Mouse (Mus musculus): ENCODE measurements around the gene Rasgrp2. TPM values are rescaled to one million over a fixed set of nuclear protein-coding genes. Genes with fewer than 3 reads are reported as not detected.
A peak's percentile ranks its signal among the peaks of the same experiment; 100 is the strongest.

Gene Rasgrp2
- polyA plus RNA-seq, 1 experiment from 2014 or later = 13.1 TPM

DNA sequence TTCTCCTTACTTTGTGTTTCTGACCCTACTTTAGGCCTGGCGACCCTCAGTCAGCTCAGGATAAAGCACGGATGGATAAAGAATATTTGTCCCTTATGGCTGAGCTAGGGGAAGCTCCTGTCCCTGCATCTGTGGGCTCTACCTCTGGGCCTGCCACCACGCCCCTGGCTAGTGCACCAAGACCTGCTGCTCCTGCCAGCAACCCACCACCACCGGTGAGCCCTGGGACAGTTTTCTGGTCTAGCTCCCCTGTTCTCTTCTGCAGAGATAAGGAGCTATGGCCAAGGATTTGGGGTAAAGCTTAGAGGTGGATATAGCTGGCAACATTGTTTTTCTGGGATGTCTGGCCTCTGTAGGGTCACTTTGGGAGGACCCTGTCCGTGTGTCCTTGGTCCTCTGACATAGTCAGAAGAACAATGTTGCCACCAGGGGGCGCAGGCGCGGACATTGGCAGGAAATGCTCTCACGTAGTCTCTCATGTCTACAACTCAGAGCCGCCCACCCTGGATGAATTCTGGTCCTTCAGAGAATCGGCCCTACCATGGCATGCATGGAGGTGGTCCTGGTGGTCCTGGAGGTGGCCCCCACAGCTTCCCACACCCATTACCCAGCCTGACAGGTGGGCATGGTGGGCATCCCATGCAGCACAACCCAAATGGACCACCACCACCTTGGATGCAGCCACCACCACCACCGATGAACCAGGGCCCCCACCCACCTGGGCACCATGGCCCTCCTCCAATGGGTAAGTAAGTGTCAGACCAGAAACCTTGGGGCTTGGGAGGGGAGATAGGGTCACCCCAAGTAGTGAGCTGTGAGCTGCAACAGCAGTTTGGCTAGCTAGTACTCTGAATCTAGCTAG is 25.4 kb upstream of the Rasgrp2 start:
- Histone ChIP-seq H3K36me3 (replicated peaks) (peaks cover 98% of the 10 kb centered on the region), H3K27ac (no peak overlapping the region), H3K4me1 (peaks cover 14% of the 10 kb centered on the region; the same call in 1 of the 2 replicates), H3K9me3 (no peaks in the 10 kb centered on the region), H3K9ac (no peak overlapping the region), H3K4me3 (replicated peaks) (no peak overlapping the region), H3K4me2 (no peak overlapping the region), H3K27me3 (no peaks in the 10 kb centered on the region)
- peak; percentile 10; the same call in 1 of the 2 replicates for ATAC-seq (ENCODE audit: low FRiP score)
- WGBS = 71% methylated on average over 12 of the region's 12 CpGs

DNA sequence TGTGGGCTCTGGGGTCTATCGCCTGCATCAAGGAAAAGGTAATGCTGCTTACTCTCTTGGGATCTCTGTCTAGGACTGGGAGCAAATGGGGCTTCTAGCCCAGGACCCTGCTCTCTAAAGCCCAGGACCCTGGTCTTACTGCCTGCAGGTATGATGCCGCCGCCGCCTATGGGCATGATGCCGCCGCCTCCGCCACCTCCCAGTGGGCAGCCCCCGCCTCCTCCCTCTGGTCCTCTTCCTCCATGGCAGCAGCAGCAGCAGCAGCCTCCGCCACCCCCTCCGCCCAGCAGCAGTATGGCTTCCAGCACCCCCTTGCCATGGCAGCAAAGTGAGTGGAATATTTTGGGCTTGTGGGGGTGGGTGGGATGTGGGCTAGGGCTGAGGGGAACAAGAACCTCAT is 24.6 kb upstream of the Rasgrp2 start:
- H3K27ac ChIP-seq = 0 out of 2 replicates have a peak overlapping the region, but pooled peaks have one; percentile 42
- peaks cover 97% of the 10 kb centered on the region for H3K36me3 ChIP-seq (replicated peaks)
- H3K4me2 ChIP-seq = no peak overlapping the region
- no peaks in the 10 kb centered on the region for H3K27me3 ChIP-seq
- no peaks in the 10 kb centered on the region for H3K9me3 ChIP-seq
- peaks cover 14% of the 10 kb centered on the region; the same call in 1 of the 2 replicates for H3K4me1 ChIP-seq
- H3K4me3 ChIP-seq (replicated peaks) = no peak overlapping the region
- no peak overlapping the region for H3K9ac ChIP-seq
- over 99% methylated on average over 10 of the region's 10 CpGs for WGBS
- ATAC-seq (ENCODE audit: low FRiP score) = no peak

DNA sequence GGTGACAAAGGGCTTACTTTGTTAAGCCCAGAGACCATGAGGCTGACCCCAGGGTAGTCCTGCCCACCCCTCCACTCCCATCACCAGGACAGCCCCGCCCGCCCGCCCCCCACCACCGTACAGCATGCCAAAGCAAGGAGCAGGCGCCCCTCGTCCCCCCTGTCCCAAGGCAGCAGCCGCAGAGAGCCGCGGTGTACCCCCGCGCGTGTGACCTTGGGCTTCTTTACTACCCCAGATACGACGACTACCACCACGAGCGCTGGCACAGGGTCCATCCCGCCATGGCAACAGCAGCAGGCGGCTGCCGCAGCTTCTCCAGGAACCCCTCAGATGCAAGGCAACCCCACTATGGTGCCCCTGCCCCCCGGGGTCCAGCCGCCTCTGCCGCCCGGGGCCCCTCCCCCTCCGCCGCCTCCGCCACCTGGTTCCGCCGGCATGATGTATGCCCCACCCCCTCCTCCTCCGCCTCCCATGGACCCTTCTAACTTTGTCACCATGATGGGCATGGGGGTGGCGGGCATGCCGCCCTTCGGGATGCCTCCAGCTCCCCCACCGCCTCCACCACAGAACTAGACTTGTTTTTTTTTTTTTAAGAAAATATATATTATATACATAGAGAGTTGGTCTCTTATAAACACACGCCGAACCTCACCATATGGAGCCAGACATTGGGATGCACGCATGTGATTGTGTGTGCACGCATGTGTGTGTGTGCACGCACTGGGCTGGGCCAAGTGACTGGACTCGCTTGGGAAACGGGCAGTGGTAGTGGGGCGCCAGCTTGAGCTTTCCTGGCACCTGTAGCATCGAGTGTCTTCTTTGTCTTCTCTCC is 23.5 kb upstream of the Rasgrp2 start:
- peaks cover 14% of the 10 kb centered on the region; the same call in 1 of the 2 replicates for H3K4me1 ChIP-seq
- no peak overlapping the region for H3K4me3 ChIP-seq (replicated peaks)
- no peaks in the 10 kb centered on the region for H3K27me3 ChIP-seq
- peaks cover 90% of the 10 kb centered on the region for H3K36me3 ChIP-seq (replicated peaks)
- no peak overlapping the region; the same call in 1 of the 2 replicates for H3K27ac ChIP-seq
- ATAC-seq (ENCODE audit: low FRiP score) = 0 out of 2 replicates have a peak, but pooled peaks have one; percentile 14
- H3K9ac ChIP-seq = no peak overlapping the region
- 93% methylated on average over 39 of the region's 42 CpGs for WGBS
- H3K9me3 ChIP-seq = no peaks in the 10 kb centered on the region
- no peak overlapping the region for H3K4me2 ChIP-seq

DNA sequence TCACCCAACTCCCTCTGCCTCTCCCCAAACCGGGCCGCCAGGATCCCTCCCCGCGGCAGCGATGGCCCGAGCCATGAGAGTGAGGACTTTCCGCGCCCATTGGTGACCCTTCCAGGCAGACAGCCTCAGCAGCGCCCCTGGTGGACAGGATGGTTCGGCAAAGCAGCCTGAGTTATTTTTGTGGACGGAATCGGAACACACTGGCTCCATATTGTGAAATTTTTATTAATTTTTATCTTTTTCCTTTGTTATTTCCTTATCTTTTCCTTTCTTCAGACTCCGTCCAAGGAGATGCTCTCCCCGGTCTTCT is 22.9 kb upstream of the Rasgrp2 start:
- H3K9me3 ChIP-seq = no peaks in the 10 kb centered on the region
- no peaks in the 10 kb centered on the region for H3K27me3 ChIP-seq
- H3K9ac ChIP-seq = no peak overlapping the region
- WGBS = 70% methylated on average over 14 of the region's 14 CpGs
- 0 out of 2 replicates have a peak, but pooled peaks have one; percentile 7 for ATAC-seq (ENCODE audit: low FRiP score)
- H3K4me1 ChIP-seq = peaks cover 14% of the 10 kb centered on the region; the same call in 1 of the 2 replicates
- H3K4me3 ChIP-seq (replicated peaks) = no peak overlapping the region
- H3K27ac ChIP-seq = no peak overlapping the region
- no peak overlapping the region for H3K4me2 ChIP-seq
- H3K36me3 ChIP-seq (replicated peaks) = peaks cover 86% of the 10 kb centered on the region

DNA sequence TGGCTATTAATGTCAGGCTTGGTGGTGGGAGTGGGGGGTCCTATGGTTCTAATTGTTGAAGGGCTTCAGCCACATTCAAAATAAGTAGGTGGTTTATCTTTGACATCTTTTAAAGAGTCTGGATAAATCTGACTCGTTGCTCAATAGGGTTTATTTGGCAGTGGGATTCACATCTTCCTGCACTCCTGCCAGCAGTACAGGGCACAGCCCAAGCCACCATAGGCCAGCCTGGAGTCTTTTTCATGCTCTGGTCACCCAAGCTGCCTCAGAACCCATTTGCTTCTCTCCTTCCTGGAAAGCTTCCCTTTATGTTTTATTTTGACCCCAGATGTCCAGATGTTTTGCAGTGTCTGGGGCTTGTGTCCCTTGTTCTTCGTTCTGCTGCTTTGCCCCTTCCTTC is 22.5 kb upstream of the Rasgrp2 start:
- peaks cover 82% of the 10 kb centered on the region for H3K36me3 ChIP-seq (replicated peaks)
- WGBS = 80% methylated on average over 2 of the region's 2 CpGs
- H3K9me3 ChIP-seq = no peaks in the 10 kb centered on the region
- H3K4me2 ChIP-seq = no peak overlapping the region
- no peak for ATAC-seq (ENCODE audit: low FRiP score)
- H3K4me3 ChIP-seq (replicated peaks) = no peak overlapping the region
- no peak overlapping the region for H3K9ac ChIP-seq
- no peaks in the 10 kb centered on the region for H3K27me3 ChIP-seq
- H3K27ac ChIP-seq = no peak overlapping the region
- H3K4me1 ChIP-seq = peaks cover 14% of the 10 kb centered on the region; the same call in 1 of the 2 replicates

DNA sequence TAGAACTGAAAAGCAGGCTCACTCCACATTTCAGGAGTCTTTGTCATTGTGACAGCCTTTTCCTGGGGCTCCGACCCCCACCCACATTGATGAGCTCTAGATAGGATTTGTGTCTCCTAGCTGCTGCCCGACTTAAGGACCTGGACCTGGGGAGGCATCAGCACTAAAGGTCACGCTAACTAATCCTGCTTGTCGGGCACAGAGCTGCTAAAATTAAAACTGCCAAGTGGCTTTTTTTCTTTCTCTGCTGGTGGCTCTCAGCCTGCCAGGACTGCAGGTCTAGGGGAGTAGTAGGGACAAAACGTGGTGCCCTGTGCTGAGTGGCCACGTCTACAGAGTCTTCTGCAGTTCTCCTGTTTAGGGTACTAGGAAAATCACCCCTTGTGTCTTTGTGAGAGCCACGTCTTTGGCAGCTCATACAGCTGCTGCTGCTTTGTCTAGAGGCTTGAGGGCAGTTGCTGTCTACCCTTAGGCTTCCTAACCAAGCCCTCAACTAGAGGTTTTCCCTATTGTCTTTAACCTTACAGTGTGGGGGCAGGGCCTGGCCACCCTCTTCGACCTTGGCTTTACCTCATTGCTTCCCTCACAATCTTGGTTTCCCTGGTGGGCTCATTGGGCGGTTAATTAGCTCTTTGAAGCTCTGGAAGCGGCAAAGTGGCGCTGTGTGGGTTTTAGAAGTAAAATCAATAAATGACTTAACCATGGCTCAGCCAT is 21.7 kb upstream of the Rasgrp2 start:
- Histone ChIP-seq H3K4me1 (peaks cover 13% of the 10 kb centered on the region; the same call in 1 of the 2 replicates), H3K9ac (no peak overlapping the region), H3K4me3 (replicated peaks) (no peak overlapping the region), H3K27me3 (no peaks in the 10 kb centered on the region), H3K4me2 (no peak overlapping the region), H3K27ac (peak overlapping the region; percentile 56), H3K36me3 (replicated peaks) (peaks cover 74% of the 10 kb centered on the region), H3K9me3 (no peaks in the 10 kb centered on the region)
- no peak for ATAC-seq (ENCODE audit: low FRiP score)
- WGBS = 54% methylated on average over 11 of the region's 11 CpGs

DNA sequence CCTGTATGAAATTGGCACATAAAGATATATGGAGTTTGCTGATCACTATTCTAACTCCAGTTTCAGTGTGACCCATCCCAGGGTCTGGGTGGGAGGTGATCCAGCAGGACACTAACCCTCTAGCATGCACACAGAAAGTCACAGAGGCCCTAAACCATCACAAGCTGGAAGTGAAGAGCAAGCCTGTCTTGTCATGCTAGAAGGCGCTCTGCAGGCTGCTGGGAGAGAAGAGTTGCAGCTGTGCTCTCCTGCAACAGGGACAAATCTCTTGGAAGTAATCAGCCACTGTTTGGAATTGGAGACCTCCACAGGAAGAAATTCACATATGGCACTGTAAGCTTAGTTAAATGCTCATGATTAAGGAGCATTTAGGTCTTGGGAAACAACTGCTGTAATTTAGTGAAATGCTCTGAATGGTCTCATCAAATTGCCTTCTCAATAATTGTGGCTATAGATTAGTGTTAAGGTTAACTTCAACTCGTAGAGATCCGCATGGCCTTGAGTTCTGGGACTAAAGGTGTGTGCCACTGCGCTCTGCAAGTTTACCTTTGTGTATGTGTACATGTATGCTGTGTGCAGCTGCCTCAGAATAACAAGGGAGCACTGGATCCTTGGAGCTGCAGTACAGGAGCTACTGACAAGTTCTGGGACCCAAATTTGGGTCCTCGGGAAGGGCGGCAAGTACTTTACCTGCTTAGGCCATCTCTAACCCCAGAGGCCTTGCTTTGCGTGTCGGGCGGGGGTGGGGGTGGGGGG is 18.6 kb upstream of the Rasgrp2 start:
- H3K36me3 ChIP-seq (replicated peaks) = peaks cover 43% of the 10 kb centered on the region
- no peak overlapping the region for H3K4me2 ChIP-seq
- 91% methylated on average over 9 of the region's 9 CpGs for WGBS
- no peaks in the 10 kb centered on the region for H3K27me3 ChIP-seq
- no peak for ATAC-seq (ENCODE audit: low FRiP score)
- no peak overlapping the region for H3K4me3 ChIP-seq (replicated peaks)
- no peak overlapping the region for H3K9ac ChIP-seq
- peaks cover 27% of the 10 kb centered on the region for H3K4me1 ChIP-seq
- H3K9me3 ChIP-seq = no peaks in the 10 kb centered on the region
- no peak overlapping the region for H3K27ac ChIP-seq

DNA sequence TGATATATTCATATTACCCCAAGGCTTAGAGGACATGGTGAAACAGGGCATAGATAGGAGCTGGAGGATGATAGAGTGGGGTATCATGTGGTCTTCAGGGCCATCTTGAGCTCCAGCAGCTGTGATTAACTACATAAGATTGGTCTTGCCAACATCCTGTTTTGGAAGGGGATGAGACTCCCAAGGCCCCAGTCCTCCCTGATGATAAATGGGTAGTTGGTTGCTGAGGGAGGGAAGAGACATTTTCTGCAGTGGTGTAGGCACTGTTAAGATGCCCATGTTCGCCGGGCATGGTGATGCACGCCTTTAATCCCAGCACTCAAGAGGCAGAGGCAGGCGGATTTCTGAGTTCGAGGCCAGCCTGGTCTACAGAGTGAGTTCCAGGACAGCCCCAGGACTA is 17.9 kb upstream of the Rasgrp2 start:
- Histone ChIP-seq H3K36me3 (replicated peaks) (peaks cover 36% of the 10 kb centered on the region), H3K4me1 (peaks cover 27% of the 10 kb centered on the region), H3K4me3 (replicated peaks) (no peak overlapping the region), H3K9ac (no peak overlapping the region), H3K27me3 (no peaks in the 10 kb centered on the region), H3K27ac (no peak overlapping the region), H3K9me3 (no peaks in the 10 kb centered on the region), H3K4me2 (no peak overlapping the region)
- WGBS = 94% methylated on average over 5 of the region's 5 CpGs
- ATAC-seq (ENCODE audit: low FRiP score) = no peak

DNA sequence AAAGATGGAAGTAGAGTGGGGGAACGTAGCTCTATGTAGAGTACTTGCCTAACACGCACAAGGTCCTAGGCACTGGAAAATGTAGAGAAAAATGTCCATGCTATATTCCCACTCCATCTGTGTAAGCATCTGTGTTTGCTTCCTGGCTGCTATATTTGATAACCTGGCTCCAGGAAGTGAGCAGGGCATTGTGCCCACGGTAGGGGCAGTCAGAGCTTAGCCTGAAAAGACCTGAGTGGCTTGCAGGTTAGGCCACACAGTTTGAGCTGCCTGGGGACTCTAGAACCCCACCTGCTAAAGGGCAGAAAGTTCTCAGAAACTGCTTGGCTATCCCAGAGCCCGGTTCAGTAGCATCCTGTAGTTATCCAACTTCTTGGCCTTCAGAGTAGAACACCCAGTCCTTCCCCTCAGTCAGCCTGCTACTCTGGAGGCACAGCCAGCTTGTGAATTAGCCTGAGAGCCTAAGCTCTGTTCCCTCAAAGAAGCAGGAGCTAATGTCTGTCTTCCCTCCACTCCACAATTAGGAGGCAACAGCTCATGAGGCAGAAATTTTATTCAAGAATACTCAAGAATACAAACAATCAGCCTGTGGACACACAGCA is 16.7 kb upstream of the Rasgrp2 start:
- no peaks in the 10 kb centered on the region for H3K27me3 ChIP-seq
- peaks cover 19% of the 10 kb centered on the region for H3K4me1 ChIP-seq
- no peak for ATAC-seq (ENCODE audit: low FRiP score)
- 82% methylated on average over 4 of the region's 4 CpGs for WGBS
- H3K9me3 ChIP-seq = no peaks in the 10 kb centered on the region
- H3K9ac ChIP-seq = no peak overlapping the region
- H3K27ac ChIP-seq = peak overlapping the region; percentile 13; the same call in 1 of the 2 replicates
- no peak overlapping the region for H3K4me2 ChIP-seq
- H3K4me3 ChIP-seq (replicated peaks) = no peak overlapping the region
- H3K36me3 ChIP-seq (replicated peaks) = peaks cover 24% of the 10 kb centered on the region

DNA sequence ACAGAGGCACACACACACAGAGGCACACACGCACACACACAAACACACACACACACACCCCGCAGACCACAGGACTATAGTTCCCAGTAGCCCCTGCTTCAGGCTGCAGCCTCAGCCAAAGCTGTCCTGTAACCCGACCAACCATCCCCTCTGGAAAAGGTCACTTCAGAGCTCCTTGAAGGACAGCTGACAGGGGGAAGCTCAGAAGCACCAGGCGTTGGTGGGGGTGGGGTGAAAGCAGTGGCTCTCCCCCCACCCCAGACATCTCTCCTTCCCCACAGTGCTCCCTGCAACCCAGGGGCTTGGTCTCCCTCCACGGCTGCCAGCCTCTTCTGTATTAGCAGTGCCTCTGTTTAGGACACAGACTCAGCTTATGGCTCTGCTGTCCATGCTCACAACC is 15.7 kb upstream of the Rasgrp2 start:
- Histone ChIP-seq H3K4me2 (no peak overlapping the region), H3K27ac (no peak overlapping the region), H3K9ac (no peak overlapping the region), H3K27me3 (0 out of 2 replicates have a peak, but pooled peaks cover 6% of the 10 kb centered on the region), H3K4me1 (peaks cover 15% of the 10 kb centered on the region), H3K9me3 (no peaks in the 10 kb centered on the region), H3K36me3 (replicated peaks) (peaks cover 14% of the 10 kb centered on the region), H3K4me3 (replicated peaks) (no peak overlapping the region)
- 50% methylated on average over 5 of the region's 5 CpGs for WGBS
- ATAC-seq (ENCODE audit: low FRiP score) = no peak

DNA sequence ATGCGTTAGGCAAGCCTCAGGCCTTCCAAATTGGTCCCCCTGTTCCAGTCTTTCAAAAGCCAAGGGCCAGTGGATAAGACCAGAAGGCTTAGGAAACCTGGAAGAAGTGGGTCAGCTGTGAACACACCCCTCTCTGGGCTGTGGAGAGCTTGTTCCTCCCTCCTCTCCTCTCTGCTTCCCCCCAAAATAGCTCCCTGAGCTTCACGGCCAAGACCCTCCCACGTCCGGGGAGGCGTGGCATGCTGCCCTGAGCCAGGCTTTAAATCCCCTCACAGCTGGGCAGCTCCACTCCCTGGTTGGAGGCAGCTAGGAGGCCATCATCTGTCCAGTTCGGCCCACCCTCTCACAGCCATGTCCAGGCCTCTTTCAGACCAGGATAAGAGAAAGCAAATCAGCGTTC is 15.0 kb upstream of the Rasgrp2 start, which contains the start of gene Pygm:
Gene Pygm (plus strand): TSS at position 272 of the 400 bp plus-strand sequence.
- peaks cover 7% of the 10 kb centered on the region for H3K36me3 ChIP-seq (replicated peaks)
- H3K4me1 ChIP-seq = peaks cover 15% of the 10 kb centered on the region
- H3K9me3 ChIP-seq = no peaks in the 10 kb centered on the region
- H3K9ac ChIP-seq = no peak within 1 kb of the TSS
- H3K27me3 ChIP-seq = 0 out of 2 replicates have a peak, but pooled peaks cover 7% of the 10 kb centered on the region
- no peak within 1 kb of the TSS for H3K4me3 ChIP-seq (replicated peaks)
- no peak within 1 kb of the TSS for H3K27ac ChIP-seq
- 11% methylated on average over 7 of the region's 7 CpGs for WGBS
- no peak within 1 kb of the TSS for H3K4me2 ChIP-seq
- no peak for ATAC-seq (ENCODE audit: low FRiP score)

Data from forebrain, embryonic 12.5 days (tissue).